Mouse (Mus musculus) hindbrain, embryonic 10.5 days (tissue): ENCODE measurements around the gene Olfr571. TPM values are rescaled to one million over a fixed set of nuclear protein-coding genes. Genes with fewer than 3 reads are reported as not detected.

Source experiments
- DNase-seq: peaks from one replicate; pipeline ENCODE4 v3.0.0-alpha.2; 2017; ENCODE audit warnings: low spot score
- H3K27ac ChIP-seq: fragments of 300-500 bp; sonication (generic); 2 replicates; pipeline ENCODE4 v1.5.1; 2016; ENCODE audit warnings: mild to moderate bottlenecking, moderate library complexity
- H3K27me3 ChIP-seq: fragments of 300-500 bp; sonication (generic); 2 replicates; pipeline ENCODE4 v1.6.1; 2016; ENCODE audit warnings: mild to moderate bottlenecking; ENCODE audit not compliant: poor library complexity, insufficient read depth, severe bottlenecking
- H3K36me3 ChIP-seq: fragments of 300-500 bp; sonication (generic); 2 replicates; pipeline ENCODE4 v1.6.1; 2016; ENCODE audit warnings: mild to moderate bottlenecking, moderate library complexity
- H3K4me1 ChIP-seq: fragments of 300-500 bp; sonication (generic); replicated peaks from 2 replicates; pipeline ENCODE4 v1.6.1; 2016; ENCODE audit warnings: mild to moderate bottlenecking
- H3K4me3 ChIP-seq: fragments of 300-500 bp; sonication (generic); 2 replicates; pipeline ENCODE4 v1.5.1; 2016; ENCODE audit warnings: mild to moderate bottlenecking, moderate library complexity
- H3K9me3 ChIP-seq: fragments of 300-500 bp; sonication (generic); 2 replicates; pipeline ENCODE4 v1.6.1; 2016; ENCODE audit warnings: mild to moderate bottlenecking, moderate library complexity
- WGBS: fragments of 180-500 bp; shearing (Covaris S2); methylation state at CpG from one replicate; pipeline ENCODE4 v1.1.7; 2016; 5-methylcytosine and 5-hydroxymethylcytosine counted together
- polyA plus RNA-seq: library from polyadenylated mRNA; unstranded; fragments of >200 nt; fragmentation: Nextera tagmentation; extraction: Ambion mirVana; gene quantifications from 2 replicates; pipeline ENCODE4 v1.2.1, GENCODE M21; 2016

Gene Olfr571
- 0.03 TPM in 1 of 2 replicates, not detected in the other for polyA plus RNA-seq

DNA sequence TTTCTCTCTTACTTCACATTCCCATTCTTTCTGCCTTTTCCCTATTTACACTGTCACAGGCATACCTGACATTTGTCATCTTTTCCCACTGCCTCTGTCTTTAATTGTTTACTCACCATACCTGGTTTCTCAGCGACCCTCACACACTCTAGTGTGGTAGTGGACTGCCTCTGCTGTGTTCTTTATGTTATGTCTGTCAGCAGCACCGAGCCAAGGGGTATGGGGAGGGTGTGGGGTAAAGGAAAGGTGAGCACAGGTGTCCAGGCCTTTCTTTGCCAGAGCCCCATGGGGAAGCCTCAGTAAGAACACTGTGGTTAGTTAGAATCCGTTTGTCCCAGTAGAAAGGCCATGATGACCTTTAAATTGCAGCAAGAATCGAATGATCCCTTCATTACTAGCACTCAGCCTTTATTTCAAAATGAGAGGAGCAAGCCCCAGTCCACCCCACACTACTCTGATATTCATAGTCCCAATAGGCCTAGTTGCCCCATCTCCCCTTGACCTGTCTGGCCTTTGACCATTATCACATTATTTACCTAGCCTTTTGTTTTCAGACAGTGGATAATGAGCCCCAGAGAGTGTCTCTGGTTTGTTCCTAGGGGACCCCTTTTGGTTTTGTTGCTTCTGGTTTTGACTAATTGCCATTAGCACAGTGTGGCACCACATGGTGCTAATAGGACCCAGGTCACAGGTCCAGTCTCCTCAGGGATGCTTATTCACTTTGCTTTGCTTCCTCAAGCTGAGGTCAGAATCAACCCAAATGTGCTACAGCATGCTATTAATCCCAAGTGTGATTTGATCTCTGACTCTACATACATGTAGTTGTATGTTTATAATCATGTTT, at the start of gene Olfr571:
TSS of gene Olfr571 (minus strand) at position 505 of the 844 bp plus-strand sequence.
- WGBS = 62% methylated on average over 4 of the region's 4 CpGs

GRCm38 (mm10) chr7:102962360-102962759, 45.0 kb upstream of the Olfr571 start, which contains the start of gene Olfr576:
Olfr576 (plus strand) TSS chr7:102962660.
- H3K4me3 ChIP-seq = no peak within 1 kb of the TSS
- H3K27me3 ChIP-seq = no peaks in the 10 kb centered on the region
- WGBS = 49% methylated on average over 2 of the region's 2 CpGs
- no peaks in the 10 kb centered on the region for H3K4me1 ChIP-seq
- H3K9me3 ChIP-seq = no peaks in the 10 kb centered on the region
- H3K27ac ChIP-seq = no peak within 1 kb of the TSS
- DNase-seq = no peak
- H3K36me3 ChIP-seq = no peaks in the 10 kb centered on the region

More for the DNA sequence above, at the start of gene Olfr571:
- no peak for DNase-seq
- Histone ChIP-seq H3K27me3 (no peaks in the 10 kb centered on the region), H3K36me3 (no peaks in the 10 kb centered on the region), H3K9me3 (no peaks in the 10 kb centered on the region), H3K4me3 (no peak within 1 kb of the TSS), H3K4me1 (no peaks in the 10 kb centered on the region), H3K27ac (no peak within 1 kb of the TSS)

DNA sequence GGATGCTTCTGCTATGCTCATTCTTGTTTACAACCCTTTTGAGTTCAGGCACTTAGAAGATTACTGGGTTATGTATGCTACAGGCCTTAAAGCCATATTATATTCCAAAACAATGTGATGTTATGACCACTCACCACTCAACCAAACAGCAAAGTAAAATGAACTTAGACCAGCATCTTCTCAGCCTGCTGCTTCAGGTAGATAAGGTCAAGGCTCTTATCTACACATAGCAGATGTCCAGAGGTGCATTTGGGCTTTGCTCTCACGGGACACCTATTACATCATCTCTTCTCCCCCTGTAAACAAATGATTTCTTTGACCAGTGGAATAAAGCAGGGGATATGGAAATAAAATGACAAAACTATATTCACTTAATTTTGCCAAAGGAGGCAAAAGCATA, 41.3 kb upstream of the Olfr571 start, which contains the start of gene Olfr575:
TSS of gene Olfr575 (minus strand) at position 183 of the 400 bp plus-strand sequence.
- Histone ChIP-seq H3K4me1 (no peaks in the 10 kb centered on the region), H3K9me3 (no peaks in the 10 kb centered on the region), H3K36me3 (no peaks in the 10 kb centered on the region), H3K4me3 (no peak within 1 kb of the TSS), H3K27me3 (no peaks in the 10 kb centered on the region), H3K27ac (no peak within 1 kb of the TSS)
- no peak for DNase-seq
- WGBS = 72% methylated on average over 1 of the region's 1 CpGs

GRCm38 (mm10) chr7:102958137-102958536, 40.8 kb upstream of the Olfr571 start:
- no peak overlapping the region for H3K27ac ChIP-seq
- WGBS = 84% methylated on average over 3 of the region's 3 CpGs
- no peaks in the 10 kb centered on the region for H3K9me3 ChIP-seq
- no peak for DNase-seq
- H3K4me1 ChIP-seq = no peaks in the 10 kb centered on the region
- H3K36me3 ChIP-seq = no peaks in the 10 kb centered on the region
- H3K27me3 ChIP-seq = no peaks in the 10 kb centered on the region
- H3K4me3 ChIP-seq = no peak overlapping the region

DNA sequence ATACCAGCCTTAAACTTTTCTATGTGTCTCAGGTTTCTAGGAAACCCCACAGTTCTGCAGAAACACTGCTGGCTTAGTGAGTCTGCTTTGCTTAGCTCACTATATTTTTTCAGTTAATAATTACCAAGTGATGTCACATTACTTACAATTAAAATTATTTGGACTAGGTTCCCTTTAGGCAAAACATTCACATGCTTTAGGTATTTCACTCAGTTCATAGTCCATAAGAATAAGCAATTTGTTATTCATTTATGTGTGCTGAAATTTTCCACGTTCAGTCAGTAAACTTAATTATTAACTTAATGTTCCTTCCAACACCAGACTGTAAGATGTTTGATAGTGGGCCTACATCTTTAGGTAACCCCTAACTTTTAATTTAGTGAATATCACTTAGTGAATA, 33.4 kb upstream of the Olfr571 start:
- 90% methylated on average over 1 of the region's 1 CpGs for WGBS
- Histone ChIP-seq H3K36me3 (no peaks in the 10 kb centered on the region), H3K27me3 (no peaks in the 10 kb centered on the region), H3K27ac (no peak overlapping the region), H3K4me1 (no peaks in the 10 kb centered on the region), H3K4me3 (no peak overlapping the region), H3K9me3 (no peaks in the 10 kb centered on the region)
- no peak for DNase-seq

GRCm38 (mm10) chr7:102948167-102948566, 30.8 kb upstream of the Olfr571 start, which contains the start of gene Olfr574:
Olfr574 (plus strand) TSS chr7:102948467.
- Histone ChIP-seq H3K27ac (no peak within 1 kb of the TSS), H3K4me1 (no peaks in the 10 kb centered on the region), H3K36me3 (no peaks in the 10 kb centered on the region), H3K27me3 (no peaks in the 10 kb centered on the region), H3K9me3 (no peaks in the 10 kb centered on the region), H3K4me3 (no peak within 1 kb of the TSS)
- no peak for DNase-seq
- WGBS = 88% methylated on average over 1 of the region's 1 CpGs

- no peak for DNase-seq
- WGBS = 93% methylated on average over 1 of the region's 1 CpGs
- Histone ChIP-seq H3K27me3 (no peaks in the 10 kb centered on the region), H3K9me3 (no peaks in the 10 kb centered on the region), H3K4me3 (no peak overlapping the region), H3K4me1 (no peaks in the 10 kb centered on the region), H3K36me3 (no peaks in the 10 kb centered on the region), H3K27ac (no peak overlapping the region)
Measured at GRCm38 (mm10) chr7:102943417-102943816, 26.1 kb upstream of the Olfr571 start.

DNA sequence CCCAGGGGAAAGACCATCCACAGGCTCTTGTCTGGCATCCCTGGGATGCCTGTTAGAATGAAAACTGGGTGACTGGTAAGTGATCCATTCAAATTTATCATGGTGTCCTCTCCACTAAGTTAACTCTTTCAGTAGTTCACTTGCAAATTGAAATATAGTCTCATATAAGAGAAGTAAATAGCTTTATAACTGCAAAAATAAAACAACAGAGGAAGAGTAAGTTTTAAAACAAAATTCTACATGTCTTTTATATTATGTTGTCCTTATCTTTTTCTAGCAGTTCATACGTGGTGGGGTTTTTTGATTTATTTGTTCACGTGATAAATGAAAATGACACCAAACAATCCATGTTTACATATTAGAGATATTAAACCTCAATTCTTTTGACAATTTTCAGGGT, 25.1 kb upstream of the Olfr571 start, which contains the start of gene Olfr573-ps1:
TSS of gene Olfr573-ps1 (minus strand) at position 101 of the 400 bp plus-strand sequence.
- Histone ChIP-seq H3K27ac (no peak within 1 kb of the TSS), H3K27me3 (no peaks in the 10 kb centered on the region), H3K4me3 (no peak within 1 kb of the TSS), H3K36me3 (no peaks in the 10 kb centered on the region), H3K4me1 (no peaks in the 10 kb centered on the region), H3K9me3 (no peaks in the 10 kb centered on the region)
- no peak for DNase-seq
- WGBS = 90% methylated on average over 2 of the region's 2 CpGs

GRCm38 (mm10) chr7:102927105-102927504, 9.8 kb upstream of the Olfr571 start:
- Histone ChIP-seq H3K4me1 (no peaks in the 10 kb centered on the region), H3K27ac (no peak overlapping the region), H3K36me3 (no peaks in the 10 kb centered on the region), H3K27me3 (no peaks in the 10 kb centered on the region), H3K4me3 (no peak overlapping the region), H3K9me3 (no peaks in the 10 kb centered on the region)
- DNase-seq = no peak
- 76% methylated on average over 3 of the region's 3 CpGs for WGBS

DNA sequence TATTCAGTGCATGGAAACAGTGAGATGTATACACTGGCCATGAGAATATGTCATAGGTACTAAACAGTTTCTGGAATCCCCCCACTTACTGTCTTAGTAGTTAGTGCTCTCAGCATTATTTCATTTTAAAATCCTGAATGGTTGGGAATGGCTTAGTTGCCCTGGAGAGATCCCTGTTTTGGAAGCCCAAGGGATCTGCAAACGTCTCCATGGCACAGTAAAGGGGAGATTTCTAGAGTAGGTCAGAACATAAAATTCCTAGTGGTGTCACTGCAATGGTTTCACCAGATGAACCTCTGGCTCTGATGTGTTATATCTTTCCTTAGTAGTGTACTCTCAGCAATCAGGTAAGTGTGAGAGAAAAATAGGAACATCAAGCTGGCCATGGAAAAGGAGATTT, 6.8 kb upstream of the Olfr571 start, which contains the start of gene Olfr572:
TSS of gene Olfr572 (plus strand) at position 301 of the 400 bp plus-strand sequence.
- no peak within 1 kb of the TSS for H3K4me3 ChIP-seq
- 69% methylated on average over 1 of the region's 1 CpGs for WGBS

DNA sequence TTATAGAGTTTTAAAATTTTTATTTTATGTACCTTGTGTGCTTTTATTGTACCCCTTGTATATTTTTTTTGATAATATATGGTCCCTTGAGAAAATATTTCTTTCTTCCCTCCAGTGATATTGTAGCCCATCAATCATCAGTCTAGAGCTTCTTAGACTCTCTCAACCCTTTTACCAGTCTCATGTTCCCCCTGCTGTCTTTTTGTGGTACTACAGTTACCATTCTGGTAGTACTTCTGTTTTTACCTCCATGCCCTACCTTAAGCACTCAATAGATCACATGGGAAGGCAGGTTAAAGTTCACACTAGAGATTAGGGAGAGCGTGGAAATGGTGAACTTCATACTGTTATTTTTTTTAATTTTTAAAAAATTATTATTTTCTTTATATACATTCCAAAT, 2.3 kb upstream of the Olfr571 start:
- Histone ChIP-seq H3K27me3 (no peaks in the 10 kb centered on the region), H3K4me3 (no peak overlapping the region), H3K27ac (no peak overlapping the region), H3K9me3 (no peaks in the 10 kb centered on the region), H3K36me3 (no peaks in the 10 kb centered on the region), H3K4me1 (no peaks in the 10 kb centered on the region)
- no peak for DNase-seq
- 18% methylated on average over 1 of the region's 1 CpGs for WGBS

More for the DNA sequence above, 6.8 kb upstream of the Olfr571 start, which contains the start of gene Olfr572:
- Histone ChIP-seq H3K9me3 (no peaks in the 10 kb centered on the region), H3K36me3 (no peaks in the 10 kb centered on the region), H3K27ac (no peak within 1 kb of the TSS), H3K27me3 (no peaks in the 10 kb centered on the region), H3K4me1 (no peaks in the 10 kb centered on the region)
- no peak for DNase-seq

GRCm38 (mm10) chr7:102916405-102916804, 931 bp downstream of the Olfr571 start:
- 79% methylated on average over 5 of the region's 5 CpGs for WGBS
- H3K9me3 ChIP-seq = no peaks in the 10 kb centered on the region
- H3K4me3 ChIP-seq = no peak overlapping the region
- no peak for DNase-seq
- no peaks in the 10 kb centered on the region for H3K36me3 ChIP-seq
- H3K4me1 ChIP-seq = no peaks in the 10 kb centered on the region
- H3K27ac ChIP-seq = no peak overlapping the region
- H3K27me3 ChIP-seq = no peaks in the 10 kb centered on the region

GRCm38 (mm10) chr7:102915261-102915660, 2.1 kb downstream of the Olfr571 start:
- Histone ChIP-seq H3K4me3 (no peak overlapping the region), H3K27me3 (no peaks in the 10 kb centered on the region), H3K9me3 (no peaks in the 10 kb centered on the region), H3K4me1 (no peaks in the 10 kb centered on the region), H3K27ac (no peak overlapping the region), H3K36me3 (no peaks in the 10 kb centered on the region)
- WGBS = 65% methylated on average over 1 of the region's 1 CpGs
- no peak for DNase-seq
